ENCODE assay signal across 19 mouse cellular contexts in the genomic region with DNA sequence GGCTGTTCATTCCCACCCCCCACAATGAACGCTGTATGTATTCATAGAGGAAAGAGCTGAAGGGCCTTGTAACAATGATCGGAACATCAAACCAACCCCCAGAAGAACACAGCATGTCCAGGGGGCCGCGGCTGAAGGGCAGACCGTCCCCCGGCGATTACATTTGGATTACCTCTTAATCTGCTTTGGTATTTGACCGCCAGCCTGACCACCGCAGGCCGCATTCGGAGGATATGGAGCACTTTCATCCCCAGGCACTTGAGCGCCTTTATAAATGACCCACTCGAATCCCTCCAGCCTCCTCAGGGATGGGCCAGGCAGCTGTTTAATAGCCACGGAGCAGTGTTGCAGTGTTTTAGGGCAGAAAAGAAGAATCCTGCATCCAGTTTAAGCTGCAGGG. TPM values are rescaled to one million over a fixed set of nuclear protein-coding genes. Genes with fewer than 3 reads are reported as not detected.
DNase-seq lines count a peak whose midpoint lies in the region; ATAC-seq lines count a peak whose summit lies in the region.
"Had no signal": no experiment of that assay in that cellular context is flagged by ENCODE, and none has a peak within 500 bp of the region (broad histone marks: within the 10 kb centered on the region; RNA-seq: fewer than 3 reads in every experiment).

No protein-coding gene starts in this region.

- H3K4me1 ChIP-seq in forebrain, embryonic 11.5 days (replicated peaks; ENCODE audit: control insufficient read depth, insufficient read depth, low read length) = peaks cover 8% of the 10 kb centered on the region
- peaks cover 29% of the 10 kb centered on the region for H3K4me1 ChIP-seq in forebrain, embryonic 13.5 days
- H3K4me1 ChIP-seq in midbrain, embryonic 10.5 days = peaks cover 44% of the 10 kb centered on the region
- H3K4me1 ChIP-seq in midbrain, embryonic 15.5 days = peaks cover 17% of the 10 kb centered on the region
- peaks cover 40% of the 10 kb centered on the region for H3K4me1 ChIP-seq in embryonic facial prominence, embryonic 13.5 days

- no peak overlapping the region for H3K4me2 ChIP-seq in forebrain, embryonic 11.5 days (ENCODE audit: low read depth, low read length, severe bottlenecking)
- no peak overlapping the region for H3K4me2 ChIP-seq in forebrain, embryonic 13.5 days
- no peak overlapping the region for H3K4me2 ChIP-seq in midbrain, embryonic 15.5 days
- no peak overlapping the region for H3K4me2 ChIP-seq in embryonic facial prominence, embryonic 13.5 days
- H3K4me2 ChIP-seq: kidney, embryonic 15.5 days; liver, embryonic 13.5 days; lung, embryonic 15.5 days; stomach, embryonic 15.5 days had no signal

- no peaks in the 10 kb centered on the region for H3K9me3 ChIP-seq in forebrain, embryonic 11.5 days (ENCODE audit: control insufficient read depth, low read length)
- no peaks in the 10 kb centered on the region for H3K9me3 ChIP-seq in forebrain, embryonic 13.5 days (replicated peaks)
- no peaks in the 10 kb centered on the region for H3K9me3 ChIP-seq in midbrain, embryonic 10.5 days (replicated peaks)
- H3K9me3 ChIP-seq in midbrain, embryonic 15.5 days = no peaks in the 10 kb centered on the region
- no peaks in the 10 kb centered on the region for H3K9me3 ChIP-seq in embryonic facial prominence, embryonic 13.5 days
- H3K9me3 ChIP-seq: kidney, embryonic 15.5 days; liver, embryonic 13.5 days; lung, embryonic 15.5 days; stomach, embryonic 15.5 days had no signal

- H3K36me3 ChIP-seq in forebrain, embryonic 11.5 days (ENCODE audit: control insufficient read depth, insufficient read depth, low read length) = no peaks in the 10 kb centered on the region; the same call in 1 of the 2 replicates
- H3K36me3 ChIP-seq in forebrain, embryonic 13.5 days (ENCODE audit: poor library complexity, severe bottlenecking) = peaks cover 3% of the 10 kb centered on the region; the same call in 1 of the 2 replicates
- H3K36me3 ChIP-seq in midbrain, embryonic 10.5 days = peaks cover 10% of the 10 kb centered on the region
- H3K36me3 ChIP-seq in midbrain, embryonic 15.5 days (replicated peaks) = no peaks in the 10 kb centered on the region
- H3K36me3 ChIP-seq in embryonic facial prominence, embryonic 13.5 days = peaks cover 9% of the 10 kb centered on the region
- H3K36me3 ChIP-seq: stomach, embryonic 15.5 days had no signal

- H3K9ac ChIP-seq in forebrain, embryonic 11.5 days (ENCODE audit: low read length) = no peak overlapping the region
- H3K9ac ChIP-seq in forebrain, embryonic 13.5 days = no peak overlapping the region
- no peak overlapping the region for H3K9ac ChIP-seq in midbrain, embryonic 15.5 days
- H3K9ac ChIP-seq in embryonic facial prominence, embryonic 13.5 days = 0 out of 2 replicates have a peak overlapping the region, but pooled peaks have one; percentile 22
- H3K9ac ChIP-seq: kidney, embryonic 15.5 days; liver, embryonic 13.5 days; lung, embryonic 15.5 days; stomach, embryonic 15.5 days had no signal

- peaks cover 3% of the 10 kb centered on the region; the same call in 1 of the 2 replicates for H3K27me3 ChIP-seq in forebrain, embryonic 11.5 days (ENCODE audit: control insufficient read depth, insufficient read depth, low read length)
- peaks cover 24% of the 10 kb centered on the region; the same call in 1 of the 2 replicates for H3K27me3 ChIP-seq in forebrain, embryonic 13.5 days
- peaks cover 100% of the 10 kb centered on the region for H3K27me3 ChIP-seq in midbrain, embryonic 10.5 days (ENCODE audit: low read depth, poor library complexity, severe bottlenecking)
- H3K27me3 ChIP-seq in midbrain, embryonic 15.5 days (replicated peaks) = peaks cover 69% of the 10 kb centered on the region
- H3K27me3 ChIP-seq in embryonic facial prominence, embryonic 13.5 days = no peaks in the 10 kb centered on the region
- H3K27me3 ChIP-seq: kidney, embryonic 15.5 days; liver, embryonic 13.5 days; lung, embryonic 15.5 days; stomach, embryonic 15.5 days had no signal

- H3K4me3 ChIP-seq in forebrain, embryonic 11.5 days (ENCODE audit: low read depth, low read length) = no peak overlapping the region
- no peak overlapping the region for H3K4me3 ChIP-seq in forebrain, embryonic 13.5 days
- H3K4me3 ChIP-seq in midbrain, embryonic 10.5 days = no peak overlapping the region
- no peak overlapping the region for H3K4me3 ChIP-seq in midbrain, embryonic 15.5 days
- no peak overlapping the region for H3K4me3 ChIP-seq in embryonic facial prominence, embryonic 13.5 days
- H3K4me3 ChIP-seq: heart, adult 2 months; kidney, embryonic 15.5 days; liver, embryonic 13.5 days; lung, embryonic 15.5 days; stomach, embryonic 15.5 days had no signal

- no peak for DNase-seq in forebrain, embryonic 11.5 days (ENCODE audit: low spot score)
- DNase-seq in midbrain, embryonic 10.5 days (ENCODE audit: low spot score) = peak; percentile 67
- DNase-seq in retina, adult 2 months (ENCODE audit: low read depth, low spot score) = peak; percentile 62
- DNase-seq in kidney, adult 11 months = no peak
- DNase-seq in spleen, postnatal 36 days (ENCODE audit: low spot score in 2 of 2) = no peak
- DNase-seq: adrenal gland, postnatal 14 days; cerebellum, adult 11-12 months; cerebellum, postnatal 25 days; gastrocnemius, postnatal 14 days; heart, adult 2 months; layer of hippocampus, postnatal 36 days; left cerebral cortex, postnatal 4 days; liver, embryonic 13.5 days had no signal

- no peak for ATAC-seq in forebrain, embryonic 11.5 days (replicated peaks; ENCODE audit: low FRiP score)
- no peak for ATAC-seq in forebrain, embryonic 13.5 days
- no peak for ATAC-seq in midbrain, embryonic 15.5 days (replicated peaks)
- ATAC-seq in embryonic facial prominence, embryonic 13.5 days (ENCODE audit: insufficient number of reproducible peaks, insufficient read depth, low FRiP score, low TSS enrichment, low read depth) = no peak

- 6% methylated on average over 14 of the region's 14 CpGs for WGBS in forebrain, embryonic 11.5 days
- 9% methylated on average over 14 of the region's 14 CpGs for WGBS in forebrain, embryonic 13.5 days
- WGBS in midbrain, embryonic 10.5 days = 12% methylated on average over 14 of the region's 14 CpGs
- WGBS in midbrain, embryonic 15.5 days = 16% methylated on average over 14 of the region's 14 CpGs
- WGBS in embryonic facial prominence, embryonic 13.5 days = 19% methylated on average over 14 of the region's 14 CpGs

- peak overlapping the region; percentile 54; the same call in 1 of the 2 replicates for H3K27ac ChIP-seq in forebrain, embryonic 11.5 days (ENCODE audit: low read depth, low read length)
- no peak overlapping the region for H3K27ac ChIP-seq in forebrain, embryonic 13.5 days
- H3K27ac ChIP-seq in midbrain, embryonic 10.5 days (replicated peaks) = no peak overlapping the region
- no peak overlapping the region for H3K27ac ChIP-seq in midbrain, embryonic 15.5 days
- 0 out of 2 replicates have a peak overlapping the region, but pooled peaks have one; percentile 11 for H3K27ac ChIP-seq in embryonic facial prominence, embryonic 13.5 days
- H3K27ac ChIP-seq: heart, adult 2 months; kidney, embryonic 15.5 days; liver, embryonic 13.5 days; lung, embryonic 15.5 days; stomach, embryonic 15.5 days had no signal

RNA-seq across cellular contexts. Expression of gene Gm17018, which starts 7.0 kb away (rescaled TPM):
- polyA plus RNA-seq in forebrain, embryonic 11.5 days (2014; fragmentation: Nextera tagmentation; extraction: Ambion mirVana) = 49.7 and 53.9 TPM in 2 replicates
- polyA plus RNA-seq in forebrain, embryonic 13.5 days (2015; fragmentation: Nextera tagmentation; extraction: Ambion mirVana) = 44.0 and 48.1 TPM in 2 replicates
- polyA plus RNA-seq in midbrain, embryonic 10.5 days (2016; fragmentation: Nextera tagmentation; extraction: Ambion mirVana) = 47.2 and 47.9 TPM in 2 replicates
- 60.3 and 65.8 TPM in 2 replicates for polyA plus RNA-seq in midbrain, embryonic 15.5 days (2015; fragmentation: Nextera tagmentation; extraction: Ambion mirVana)
- 45.5 and 45.6 TPM in 2 replicates for polyA plus RNA-seq in embryonic facial prominence, embryonic 13.5 days (2015; fragmentation: Nextera tagmentation; extraction: Ambion mirVana)

RNA-seq across cellular contexts. Expression of gene Poll, which starts 7.0 kb away (rescaled TPM):
- polyA plus RNA-seq in forebrain, embryonic 11.5 days (2014; fragmentation: Nextera tagmentation; extraction: Ambion mirVana) = 22.6 and 24.0 TPM in 2 replicates
- polyA plus RNA-seq in forebrain, embryonic 13.5 days (2015; fragmentation: Nextera tagmentation; extraction: Ambion mirVana) = 16.2 and 16.7 TPM in 2 replicates
- 22.3 and 23.0 TPM in 2 replicates for polyA plus RNA-seq in midbrain, embryonic 10.5 days (2016; fragmentation: Nextera tagmentation; extraction: Ambion mirVana)
- 13.8 and 14.5 TPM in 2 replicates for polyA plus RNA-seq in midbrain, embryonic 15.5 days (2015; fragmentation: Nextera tagmentation; extraction: Ambion mirVana)
- polyA plus RNA-seq in embryonic facial prominence, embryonic 13.5 days (2015; fragmentation: Nextera tagmentation; extraction: Ambion mirVana) = 13.5 and 14.4 TPM in 2 replicates

Comparison
In these comparisons a context has a peak if more than half of its experiments do, and no peak if none do; other contexts are left out.
1. H3K27ac ChIP-seq: peak in forebrain, embryonic 11.5 days (single experiment) and embryonic facial prominence, embryonic 13.5 days (single experiment); none in forebrain, embryonic 13.5 days (single experiment), midbrain, embryonic 10.5 days (single experiment) and midbrain, embryonic 15.5 days (single experiment).
2. DNase-seq: peak in midbrain, embryonic 10.5 days (single experiment) and retina, adult 2 months (single experiment); none in forebrain, embryonic 11.5 days (single experiment), kidney, adult 11 months (single experiment) and spleen, postnatal 36 days (0 of 2).